Mouse (Mus musculus) heart, embryonic 11.5 days (tissue): ENCODE data around the gene Pawr. TPM values are rescaled to one million over a fixed set of nuclear protein-coding genes. Genes with fewer than 3 reads are reported as not detected.
"Not testable (repeated sequence)": the region's sequence is repeated elsewhere in the genome, so short reads cannot be mapped to it uniquely, and the experiment has no call there.

ENCODE experiments used
- ATAC-seq: fragments of 200-750 bp; cut with Nextera tagmentation; replicated peaks from 2 replicates; pipeline ENCODE4 v1.8.0; 2017; ENCODE audit warnings: moderate library complexity; ENCODE audit not compliant: insufficient number of reproducible peaks, low FRiP score, low TSS enrichment
- H3K27ac ChIP-seq: fragments of 300-500 bp; sonication (generic); 2 replicates; pipeline ENCODE4 v1.5.1; 2014; ENCODE audit warnings: mild to moderate bottlenecking, low read depth, low read length
- H3K27me3 ChIP-seq: fragments of 300-500 bp; sonication (generic); 2 replicates; pipeline ENCODE4 v1.6.1; 2014; ENCODE audit warnings: mild to moderate bottlenecking, low read length, mixed read lengths; ENCODE audit not compliant: control insufficient read depth, insufficient read depth
- H3K36me3 ChIP-seq: fragments of 300-500 bp; sonication (generic); 2 replicates; pipeline ENCODE4 v1.6.1; 2014; ENCODE audit warnings: mild to moderate bottlenecking, low read length, moderate library complexity, mixed read lengths; ENCODE audit not compliant: control insufficient read depth, insufficient read depth
- H3K4me1 ChIP-seq: fragments of 300-500 bp; sonication (generic); 2 replicates; pipeline ENCODE4 v1.6.1; 2014; ENCODE audit warnings: low read length; ENCODE audit not compliant: control insufficient read depth, insufficient read depth
- H3K4me2 ChIP-seq: fragments of 300-500 bp; sonication (generic); 2 replicates; pipeline ENCODE4 v1.6.1; 2014; ENCODE audit warnings: mild to moderate bottlenecking, moderate library complexity
- H3K4me3 ChIP-seq: fragments of 300-500 bp; sonication (generic); 2 replicates; pipeline ENCODE4 v1.5.1; 2014; ENCODE audit warnings: low read depth, low read length
- H3K9ac ChIP-seq: fragments of 300-500 bp; sonication (generic); 2 replicates; pipeline ENCODE4 v1.6.1; 2014; ENCODE audit warnings: mild to moderate bottlenecking, low read depth, low read length, moderate library complexity
- H3K9me3 ChIP-seq: fragments of 300-500 bp; sonication (generic); replicated peaks from 2 replicates; pipeline ENCODE4 v1.6.1; 2016; ENCODE audit warnings: low read length; ENCODE audit not compliant: control insufficient read depth
- WGBS: fragments of 180-500 bp; shearing (Covaris S2); extraction: QIAGEN DNeasy Blood & Tissue Kit; methylation state at CpG from one replicate; pipeline ENCODE4 v1.1.7; 2014; ENCODE audit not compliant: insufficient replicate concordance; 5-methylcytosine and 5-hydroxymethylcytosine counted together
- polyA plus RNA-seq: library from polyadenylated mRNA; unstranded; fragments of >200 nt; fragmentation: Nextera tagmentation; extraction: Ambion mirVana; gene quantifications from 2 replicates; pipeline ENCODE4 v1.2.1, GENCODE M21; 2014

Gene Pawr
- polyA plus RNA-seq, 1 experiment from 2014 or later, result 18.7 TPM

GRCm38 (mm10) chr10:108338055-108338961, 6.4 kb downstream of the Pawr start:
- Histone ChIP-seq H3K4me3 (no peak overlapping the region), H3K9me3 (no peaks in the 10 kb centered on the region), H3K4me2 (no peak overlapping the region), H3K27me3 (no peaks in the 10 kb centered on the region), H3K27ac (no peak overlapping the region), H3K36me3 (peaks cover 2% of the 10 kb centered on the region; the same call in 1 of the 2 replicates), H3K4me1 (peaks cover 2% of the 10 kb centered on the region; the same call in 1 of the 2 replicates), H3K9ac (no peak overlapping the region)
- 90% methylated on average over 22 of the region's 22 CpGs for WGBS
- no peak for ATAC-seq

- Histone ChIP-seq H3K9me3 (no peaks in the 10 kb centered on the region), H3K4me1 (no peaks in the 10 kb centered on the region), H3K9ac (no peak overlapping the region), H3K4me2 (no peak overlapping the region), H3K36me3 (peaks cover 4% of the 10 kb centered on the region; the same call in 1 of the 2 replicates), H3K27ac (no peak overlapping the region), H3K27me3 (no peaks in the 10 kb centered on the region), H3K4me3 (no peak overlapping the region)
- 94% methylated on average over 5 of the region's 5 CpGs for WGBS
- ATAC-seq, result no peak
These were observed 7.2 kb downstream of the Pawr start for GRCm38 (mm10) chr10:108339118-108339517.

- 93% methylated on average over 4 of the region's 4 CpGs for WGBS
- Histone ChIP-seq H3K27ac (no peak overlapping the region), H3K4me3 (no peak overlapping the region), H3K4me2 (no peak overlapping the region), H3K4me1 (no peaks in the 10 kb centered on the region), H3K9me3 (no peaks in the 10 kb centered on the region), H3K36me3 (peaks cover 4% of the 10 kb centered on the region; the same call in 1 of the 2 replicates), H3K27me3 (no peaks in the 10 kb centered on the region), H3K9ac (no peak overlapping the region)
- no peak for ATAC-seq
These were observed 8.0 kb downstream of the Pawr start for GRCm38 (mm10) chr10:108339872-108340271.

- H3K4me1 ChIP-seq, result no peaks in the 10 kb centered on the region
- H3K9ac ChIP-seq, result no peak overlapping the region
- no peak overlapping the region for H3K4me3 ChIP-seq
- no peaks in the 10 kb centered on the region for H3K27me3 ChIP-seq
- no peak for ATAC-seq
- H3K27ac ChIP-seq, result no peak overlapping the region
- H3K36me3 ChIP-seq, result peaks cover 4% of the 10 kb centered on the region; the same call in 1 of the 2 replicates
- no peak overlapping the region for H3K4me2 ChIP-seq
- H3K9me3 ChIP-seq, result no peaks in the 10 kb centered on the region
These were observed 11.8 kb downstream of the Pawr start for GRCm38 (mm10) chr10:108343734-108344133.

- 90% methylated on average over 9 of the region's 9 CpGs for WGBS
- Histone ChIP-seq H3K9me3 (no peaks in the 10 kb centered on the region), H3K4me3 (no peak overlapping the region), H3K4me2 (no peak overlapping the region), H3K27ac (no peak overlapping the region), H3K36me3 (peaks cover 4% of the 10 kb centered on the region; the same call in 1 of the 2 replicates), H3K4me1 (0 out of 2 replicates have a peak, but pooled peaks cover 2% of the 10 kb centered on the region), H3K9ac (no peak overlapping the region), H3K27me3 (no peaks in the 10 kb centered on the region)
- no peak for ATAC-seq
These were observed 13.2 kb downstream of the Pawr start for GRCm38 (mm10) chr10:108345123-108345522.

- not testable (repeated sequence) for H3K4me2 ChIP-seq, H3K36me3 ChIP-seq, H3K27me3 ChIP-seq, H3K27ac ChIP-seq, H3K9me3 ChIP-seq, H3K4me3 ChIP-seq, H3K9ac ChIP-seq, H3K4me1 ChIP-seq, ATAC-seq
- WGBS, result 93% methylated on average over 4 of the region's 4 CpGs
These were observed 14.4 kb downstream of the Pawr start for GRCm38 (mm10) chr10:108346301-108346700.

- no peak overlapping the region for H3K4me3 ChIP-seq
- no peak overlapping the region for H3K27ac ChIP-seq
- no peak overlapping the region for H3K4me2 ChIP-seq
- no peaks in the 10 kb centered on the region for H3K36me3 ChIP-seq
- ATAC-seq, result no peak
- H3K9ac ChIP-seq, result no peak overlapping the region
- no peaks in the 10 kb centered on the region for H3K27me3 ChIP-seq
- no peaks in the 10 kb centered on the region for H3K9me3 ChIP-seq
- peaks cover 7% of the 10 kb centered on the region; the same call in 1 of the 2 replicates for H3K4me1 ChIP-seq
- 73% methylated on average over 9 of the region's 9 CpGs for WGBS
These were observed 18.5 kb downstream of the Pawr start for GRCm38 (mm10) chr10:108350125-108351070.

GRCm38 (mm10) chr10:108352944-108353343, 21.0 kb downstream of the Pawr start:
- ATAC-seq, result no peak
- WGBS, result 80% methylated on average over 10 of the region's 10 CpGs

More at GRCm38 (mm10) chr10:108352944-108353343, 21.0 kb downstream of the Pawr start:
- Histone ChIP-seq H3K9me3 (no peaks in the 10 kb centered on the region), H3K4me2 (no peak overlapping the region), H3K27me3 (no peaks in the 10 kb centered on the region), H3K4me1 (peaks cover 7% of the 10 kb centered on the region; the same call in 1 of the 2 replicates), H3K9ac (no peak overlapping the region), H3K36me3 (no peaks in the 10 kb centered on the region), H3K4me3 (no peak overlapping the region), H3K27ac (no peak overlapping the region)
